Mouse (Mus musculus) ovary, adult 10 weeks (tissue): ENCODE results near the gene Hpse2. TPM values are rescaled to one million over a fixed set of nuclear protein-coding genes. Genes with fewer than 3 reads are reported as not detected.

ENCODE experiments used
- polyA plus RNA-seq: library from polyadenylated mRNA; stranded (reverse); fragments of 350-450 nt; fragmentation: Illumina TruSeq; extraction: RNeasy Lipid Tissue Mini Kit (QIAGEN cat#74804); gene quantifications from one replicate; pipeline ENCODE4 v1.2.3, GENCODE M21; 2014

Hpse2 gene
- not detected for polyA plus RNA-seq

GRCm38 (mm10) chr19:43388017-43388904 lies at the start of gene Hpse2:
Gene Hpse2 (minus strand): TSS chr19:43388355.

GRCm38 (mm10) chr19:42779531-42780155 lies 608.5 kb downstream of the Hpse2 start, which contains the start of gene Hps1:
Gene Hps1 (minus strand): TSS chr19:42779978.

GRCm38 (mm10) chr19:42752363-42752931 lies 635.7 kb downstream of the Hpse2 start, which contains the start of gene Pyroxd2:
Gene Pyroxd2 (minus strand): TSS chr19:42752775.

Other genes with a start within 250 kb of the Hpse2 start
- 6.9 TPM for gene Cnnm1, start 52.1 kb upstream of the Hpse2 start, polyA plus RNA-seq
- gene Got1, start 136.2 kb upstream of the Hpse2 start, polyA plus RNA-seq, result 5.6 TPM
- gene Nkx2-3, start 224.0 kb upstream of the Hpse2 start, polyA plus RNA-seq, result not detected